Mouse (Mus musculus) thymus, postnatal 25 days (tissue): Measurements from ENCODE around the gene Sertad2.

Experiments
- DNase-seq: peaks from one replicate; pipeline ENCODE4 v3.0.0; 2022

Gene Sertad2

GRCm38 (mm10) chr11:20549481-20549880 is 6.4 kb downstream of the Sertad2 start:
- DNase-seq = no peak

- no peak for DNase-seq
Observed at GRCm38 (mm10) chr11:20550196-20550595, 7.1 kb downstream of the Sertad2 start.

- no peak for DNase-seq
Observed at GRCm38 (mm10) chr11:20552059-20552458, 9.0 kb downstream of the Sertad2 start.

DNA sequence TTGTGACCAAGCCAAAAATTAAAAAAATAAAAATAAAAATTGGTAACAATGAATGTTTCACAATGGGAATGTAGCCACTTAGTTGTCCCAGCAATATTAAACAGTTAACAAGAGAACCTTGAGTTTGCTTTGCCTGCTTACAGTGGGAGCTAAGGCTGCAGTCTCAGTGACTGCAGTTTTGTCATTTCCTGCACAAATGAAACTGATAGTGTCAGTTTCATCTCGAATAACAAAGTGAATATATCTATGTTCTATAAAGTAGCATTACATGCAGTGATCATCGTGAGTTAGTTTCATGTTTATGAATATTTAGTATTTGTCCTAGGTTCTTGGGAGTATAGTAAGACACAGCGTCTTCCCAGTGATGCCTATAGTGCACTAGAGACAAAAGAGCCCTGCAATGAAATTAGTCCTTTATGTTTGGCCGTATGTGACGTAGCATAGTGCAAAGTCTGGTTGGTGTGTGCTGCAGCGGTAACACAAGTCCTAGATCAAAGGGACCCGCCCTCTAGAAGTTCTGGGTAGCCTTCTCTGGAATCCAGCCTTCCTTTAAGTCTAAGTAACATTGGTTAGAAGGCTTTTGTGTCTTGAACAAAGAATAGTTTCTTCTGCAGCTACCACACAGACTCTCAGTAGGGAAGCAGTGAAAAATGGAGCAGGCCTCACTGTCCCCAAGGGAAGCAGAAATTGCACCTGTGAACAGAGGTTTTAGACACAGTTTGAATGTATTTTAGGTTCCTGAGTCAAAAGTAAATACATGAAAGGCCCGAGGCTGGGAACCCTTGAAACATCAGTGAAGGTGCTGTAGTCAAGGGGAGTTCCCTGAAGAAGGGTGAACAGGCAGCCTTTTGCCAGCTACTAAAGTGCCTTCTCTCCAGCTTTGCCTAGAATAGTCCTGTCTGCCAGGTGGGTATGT is 10.0 kb downstream of the Sertad2 start:
- peak; percentile 31 for DNase-seq

DNA sequence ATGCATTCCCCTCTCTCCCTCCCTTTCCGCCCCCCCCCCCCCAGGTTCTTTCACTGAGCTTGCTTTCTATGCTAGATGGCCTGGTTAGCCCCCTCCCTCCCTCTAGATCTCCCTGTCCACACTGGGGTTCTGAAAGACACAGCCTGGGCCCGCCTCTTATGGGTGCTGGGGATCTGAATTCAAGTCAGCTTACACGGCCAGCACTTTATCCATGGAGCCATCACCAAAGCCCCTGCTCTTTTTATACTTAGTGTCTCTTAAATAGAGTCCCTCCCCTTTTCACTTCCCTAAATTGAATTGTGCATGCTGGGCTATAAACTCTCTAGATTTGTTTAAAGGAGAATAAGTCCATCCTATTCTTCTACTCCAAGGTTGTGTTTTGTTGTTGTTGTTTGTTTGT is 12.6 kb downstream of the Sertad2 start:
- no peak for DNase-seq

GRCm38 (mm10) chr11:20556163-20556911 is 13.3 kb downstream of the Sertad2 start:
- DNase-seq = no peak

DNA sequence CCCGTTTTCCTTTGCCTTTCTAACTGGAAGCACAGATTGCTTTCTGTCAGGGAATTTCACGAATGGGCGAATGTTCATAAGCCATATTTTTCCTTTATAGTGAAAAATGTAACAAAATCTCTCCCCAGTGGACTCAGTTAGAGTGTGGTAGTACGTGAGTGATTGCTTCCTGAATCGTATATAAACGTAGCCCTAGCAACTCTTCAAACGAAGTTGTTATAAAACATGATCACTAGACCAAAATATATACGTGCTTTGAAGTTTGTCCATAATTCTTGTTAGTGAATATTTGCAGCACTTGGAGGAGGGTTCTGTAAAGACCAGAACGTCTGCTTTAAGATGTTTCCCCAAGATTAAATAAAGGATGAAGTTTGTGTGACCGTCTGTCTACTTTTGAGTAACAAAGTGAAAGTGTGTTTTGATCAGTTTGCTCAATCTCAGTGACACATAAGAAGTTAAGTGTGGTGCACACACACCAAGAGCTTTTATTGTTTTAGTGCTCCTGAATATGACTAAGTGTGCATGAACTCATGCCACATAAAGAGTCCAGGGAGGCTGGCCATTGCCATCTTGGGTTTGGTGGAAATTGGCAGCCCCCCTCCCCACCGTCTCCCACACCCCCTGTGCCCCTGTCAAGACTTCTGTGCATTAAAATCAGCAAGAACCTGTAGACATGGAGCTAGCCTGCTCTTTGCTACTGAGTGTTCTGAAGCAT is 16.3 kb downstream of the Sertad2 start:
- DNase-seq = no peak

- DNase-seq = no peak
Observed at GRCm38 (mm10) chr11:20559951-20560642, 17.0 kb downstream of the Sertad2 start.

DNA sequence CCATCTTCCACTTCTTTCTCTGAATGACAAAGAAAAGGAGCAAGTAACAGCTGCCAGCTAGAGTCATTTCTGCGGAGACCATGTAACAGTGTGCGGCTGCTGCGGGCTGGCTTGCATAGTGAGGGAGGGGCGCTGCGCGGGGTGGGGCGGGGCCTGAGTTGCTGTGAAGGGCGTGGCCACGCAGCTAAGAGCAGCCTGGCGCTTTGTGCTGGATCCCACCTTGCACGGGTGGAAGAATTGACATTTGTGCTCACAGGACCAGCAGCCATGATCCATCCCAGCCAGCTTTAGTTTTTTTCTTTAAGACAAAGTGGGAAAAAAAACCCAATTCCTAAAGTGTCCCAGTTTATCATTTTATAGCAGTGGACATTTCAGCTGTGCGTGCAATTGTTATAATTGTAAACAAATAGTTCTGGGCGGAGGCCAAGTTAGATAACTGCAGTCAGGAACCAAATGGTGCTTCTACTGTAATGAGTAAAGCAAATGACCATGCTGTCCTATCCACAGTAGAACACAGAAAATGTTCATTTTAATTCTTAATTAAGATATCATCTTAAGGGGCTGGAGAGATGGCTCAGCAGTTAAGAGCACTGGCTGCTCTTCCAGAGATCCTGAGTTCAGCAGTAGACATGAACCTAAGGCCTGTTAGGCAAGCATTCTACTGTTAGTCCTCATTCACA is 18.4 kb downstream of the Sertad2 start:
- peak; percentile 48 for DNase-seq

- DNase-seq = no peak
Observed at GRCm38 (mm10) chr11:20565057-20565456, 22.0 kb downstream of the Sertad2 start.

DNA sequence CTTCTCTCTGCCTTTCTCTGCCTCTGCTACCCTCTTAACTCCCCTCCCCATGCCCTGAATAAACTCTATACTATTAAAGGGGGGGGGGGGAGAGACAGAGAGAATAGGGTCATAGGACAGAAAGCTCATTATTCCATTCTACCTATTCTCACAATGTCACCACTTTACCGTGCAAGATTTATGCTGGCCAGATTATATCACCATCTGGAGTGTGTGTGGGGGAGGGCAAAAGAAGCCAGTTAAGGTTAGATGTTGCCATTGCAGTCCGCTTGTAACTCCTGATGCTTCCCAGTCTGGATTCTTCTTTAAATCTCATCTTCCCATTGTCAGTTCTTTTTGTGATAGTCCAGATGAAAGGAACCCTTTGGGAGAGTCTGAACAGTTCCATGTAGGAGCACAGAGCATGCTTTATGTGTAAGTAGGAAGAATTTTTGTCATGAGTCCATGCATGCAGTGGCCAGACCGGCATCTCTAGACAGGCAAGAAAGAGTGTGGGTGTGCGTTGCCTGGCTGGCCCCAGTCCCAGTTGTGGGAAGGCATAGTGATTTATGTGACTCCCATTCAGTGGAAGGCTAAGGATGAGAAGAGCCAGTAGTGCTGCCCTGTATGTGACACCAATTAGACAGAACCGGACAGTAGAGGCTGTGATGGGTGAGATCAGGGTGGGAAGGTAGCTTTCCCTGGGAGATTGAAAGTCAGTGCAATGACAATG is 28.8 kb downstream of the Sertad2 start:
- no peak for DNase-seq

DNA sequence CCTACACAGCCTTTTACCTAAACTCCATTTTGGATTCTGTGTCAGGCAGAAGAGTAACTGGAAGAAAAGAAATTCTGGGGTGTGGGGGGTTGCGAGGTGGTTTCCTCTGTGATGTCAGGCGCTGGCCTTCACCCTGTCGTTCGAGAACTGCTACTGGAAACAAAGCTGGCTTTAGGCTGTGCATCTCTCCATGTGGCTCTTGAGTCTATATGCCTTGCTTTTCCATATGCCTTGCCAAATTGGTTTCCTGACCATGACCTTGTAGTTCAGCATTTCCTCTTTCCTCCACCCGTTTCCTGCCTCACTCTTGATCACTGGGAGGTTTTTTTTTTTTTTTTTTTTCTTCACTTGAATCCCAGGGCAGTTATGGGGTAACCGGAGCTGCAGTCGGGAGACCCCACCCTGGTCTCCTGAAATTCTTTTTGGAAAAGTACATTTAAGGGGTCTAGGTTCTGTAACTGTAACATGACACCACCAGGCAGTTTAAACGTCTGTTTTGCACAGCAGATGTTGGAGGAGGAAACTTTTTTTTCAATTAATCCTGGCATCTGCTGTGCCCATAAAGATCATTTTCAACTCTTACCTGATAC is 33.1 kb downstream of the Sertad2 start:
- no peak for DNase-seq

GRCm38 (mm10) chr11:20582758-20583157 is 39.7 kb downstream of the Sertad2 start:
- no peak for DNase-seq

DNA sequence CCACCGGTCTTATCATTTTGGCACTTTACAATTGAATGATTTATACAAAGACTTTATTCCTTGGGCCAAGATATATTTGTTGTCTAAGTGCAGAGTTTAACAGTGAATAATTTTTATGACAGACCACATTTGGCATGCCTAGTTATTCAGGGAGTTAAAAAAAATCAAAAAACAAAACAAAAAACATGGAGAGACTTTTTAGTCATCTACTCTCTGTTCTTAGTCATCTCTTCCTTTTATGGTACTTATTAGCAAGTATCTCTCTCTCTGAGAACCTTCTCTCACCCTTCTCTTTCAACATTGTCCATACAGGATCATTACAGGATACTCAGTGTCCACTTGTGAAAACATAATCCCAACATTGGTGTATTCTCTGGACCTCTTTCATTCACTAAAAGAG is 42.2 kb downstream of the Sertad2 start:
- DNase-seq = no peak

- no peak for DNase-seq
Observed at GRCm38 (mm10) chr11:20586180-20586579, 43.1 kb downstream of the Sertad2 start.

- DNase-seq = no peak
Observed at GRCm38 (mm10) chr11:20589393-20589792, 46.3 kb downstream of the Sertad2 start.

- peak; percentile 52 for DNase-seq
Observed at GRCm38 (mm10) chr11:20592010-20592409, 49.0 kb downstream of the Sertad2 start.

- no peak for DNase-seq
Observed at GRCm38 (mm10) chr11:20594229-20595201, 51.5 kb downstream of the Sertad2 start.

DNA sequence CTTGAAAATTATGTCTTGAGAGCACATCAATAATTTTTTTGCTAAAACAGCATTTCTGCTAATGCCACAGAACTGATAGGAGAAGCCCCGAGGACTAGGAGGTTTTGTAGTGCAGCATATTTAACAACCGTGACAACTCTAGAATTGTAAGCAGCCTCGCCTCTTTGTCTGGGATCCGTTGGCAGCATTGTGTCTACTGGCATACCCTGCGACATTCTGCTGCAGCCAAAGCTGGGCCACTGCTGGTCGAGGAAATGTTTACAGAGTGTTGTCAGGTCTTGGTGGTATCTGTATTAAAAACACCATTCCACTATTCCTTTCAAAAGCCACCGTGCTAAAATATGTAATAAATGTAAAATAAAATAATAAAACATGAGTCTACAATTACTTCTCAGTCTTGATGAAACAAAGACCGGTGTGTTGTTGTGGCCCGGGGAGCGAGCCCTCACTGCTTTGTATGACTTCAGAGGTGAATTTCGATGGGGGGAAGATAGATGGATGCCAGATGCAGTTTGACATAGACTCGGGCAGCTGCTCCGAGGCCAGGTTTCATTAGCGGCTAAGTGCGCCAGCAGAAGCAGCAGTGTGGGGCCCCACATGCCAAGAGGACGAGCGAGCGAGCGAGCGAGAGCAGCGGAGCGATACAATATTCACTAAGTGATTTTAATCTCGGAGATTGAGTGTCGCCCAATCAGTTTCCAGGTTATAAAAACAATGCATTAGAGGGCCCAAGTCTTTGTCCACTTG is 60.2 kb downstream of the Sertad2 start:
- no peak for DNase-seq
